In genomic region chr8:117706141-117706540, GRCm38 (mm10) we compare ENCODE assay signal across 22 mouse cellular contexts. TPM values are rescaled to one million over a fixed set of nuclear protein-coding genes. Genes with fewer than 3 reads are reported as not detected.
"Had no signal": no experiment of that assay in that cellular context is flagged by ENCODE, and none has a peak within 500 bp of the region (broad histone marks: within the 10 kb centered on the region; RNA-seq: fewer than 3 reads in every experiment).

No protein-coding gene starts in this region.

- H3K4me2 ChIP-seq: limb, embryonic 13.5 days; liver, embryonic 15.5 days; midbrain, embryonic 11.5 days; neural tube, embryonic 12.5 days; neural tube, embryonic 15.5 days had no signal

- H3K4me1 ChIP-seq: liver, embryonic 15.5 days; neural tube, embryonic 12.5 days had no signal

- H3K27me3 ChIP-seq: limb, embryonic 13.5 days; liver, embryonic 15.5 days; neural tube, embryonic 12.5 days; neural tube, embryonic 15.5 days had no signal

- H3K9me3 ChIP-seq: limb, embryonic 10.5 days; limb, embryonic 13.5 days; liver, embryonic 15.5 days; neural tube, embryonic 12.5 days; neural tube, embryonic 15.5 days had no signal

- H3K9ac ChIP-seq: limb, embryonic 13.5 days; liver, embryonic 15.5 days; neural tube, embryonic 12.5 days; neural tube, embryonic 15.5 days had no signal

- H3K36me3 ChIP-seq: limb, embryonic 10.5 days; limb, embryonic 13.5 days; neural tube, embryonic 12.5 days; neural tube, embryonic 15.5 days had no signal

- H3K4me3 ChIP-seq: layer of hippocampus, adult 2 months; limb, embryonic 10.5 days; limb, embryonic 13.5 days; liver, embryonic 15.5 days; neural tube, embryonic 12.5 days; neural tube, embryonic 15.5 days had no signal

- DNase-seq: kidney, adult 18-20 months; kidney, adult 9 months; kidney, postnatal 25 days; layer of hippocampus, adult 9-11 months; liver; lung, adult 2 months; lung, postnatal 36 days; midbrain, embryonic 14.5 days; retina, postnatal 1 day; right cerebral cortex, postnatal 25 days; thymus, postnatal 36 days had no signal

- H3K27ac ChIP-seq: layer of hippocampus, adult 2 months; limb, embryonic 10.5 days; limb, embryonic 13.5 days; liver, embryonic 15.5 days; neural tube, embryonic 12.5 days; neural tube, embryonic 15.5 days had no signal

RNA-seq across cellular contexts. Expression of gene Hsd17b2, which starts 4.4 kb away (rescaled TPM):
- total RNA-seq: megakaryocyte-erythroid progenitor cell, adult 5-6 weeks; midbrain, postnatal 0 days had no signal
- polyA plus RNA-seq: limb, embryonic 10.5 days; limb, embryonic 13.5 days; lung, embryonic 16.5 days; midbrain, embryonic 11.5 days; midbrain, embryonic 14.5 days; neural tube, embryonic 12.5 days; spleen, adult 2 months had no signal
